Mouse (Mus musculus) mesoderm, embryonic 11.5 days (tissue): ENCODE results near the gene Bahd1.

Source experiments
- DNase-seq: peaks from one replicate; pipeline ENCODE4 v3.0.0-alpha.2; 2012; ENCODE audit warnings: low read depth, low spot score

Gene Bahd1

DNA sequence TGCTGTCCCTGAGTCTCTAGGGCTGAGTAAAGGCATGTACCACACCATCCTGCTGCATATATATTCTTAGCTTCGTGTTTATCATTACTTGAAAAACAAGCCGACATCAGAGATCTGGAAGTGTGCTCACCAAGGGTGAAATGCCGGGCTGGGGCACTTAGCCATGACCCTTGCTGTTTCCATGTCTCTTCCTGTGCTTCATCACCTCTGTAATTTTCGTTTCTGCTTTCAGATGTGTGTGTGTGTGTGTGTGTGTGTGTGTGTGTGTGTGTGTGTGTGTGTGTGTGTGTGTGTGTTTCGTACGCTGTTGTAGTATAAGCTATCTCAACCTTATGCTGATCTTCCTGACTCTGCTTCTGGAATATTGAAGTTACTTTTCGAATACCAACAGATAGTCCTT, 41.2 kb downstream of the Bahd1 start:
- DNase-seq: no peak

DNA sequence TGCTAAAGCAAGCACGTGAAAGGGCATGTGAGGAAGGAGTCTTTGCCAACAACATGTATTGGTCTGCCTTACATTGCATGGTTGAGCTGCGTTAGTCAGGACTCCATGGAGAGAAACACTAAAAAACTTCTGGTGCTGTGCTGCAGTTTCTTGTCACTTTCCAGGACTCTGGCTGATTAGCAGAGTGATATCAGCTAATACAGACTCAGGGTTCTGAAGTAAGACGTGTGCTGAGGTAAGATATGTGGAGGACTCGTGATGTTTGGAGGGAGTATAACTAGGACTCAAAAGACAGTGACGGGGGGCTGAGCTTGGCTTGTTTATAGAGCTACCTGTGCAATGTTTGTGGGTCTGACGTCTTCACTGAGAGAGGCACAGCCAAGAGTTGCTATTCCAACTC, 43.1 kb downstream of the Bahd1 start:
- DNase-seq: no peak

DNA sequence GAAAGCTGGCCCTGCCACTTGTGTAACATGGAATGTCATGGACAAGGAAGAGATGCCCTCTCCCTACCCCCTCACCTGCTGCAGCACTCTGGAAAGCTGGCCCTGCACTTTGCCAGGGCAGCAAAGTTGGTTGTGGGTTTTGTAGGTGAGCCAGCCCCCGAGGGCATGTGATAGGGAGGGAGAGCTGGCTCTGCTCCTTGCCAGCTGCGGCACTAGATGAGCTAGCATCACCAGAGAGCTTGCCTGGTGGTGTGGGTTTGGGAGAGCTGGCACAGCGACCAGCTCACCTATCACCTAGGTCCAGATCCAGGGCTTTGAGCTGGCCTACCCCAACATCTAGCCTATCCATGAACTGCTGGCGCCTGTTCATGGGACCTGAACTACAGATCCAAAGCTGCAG, 48.6 kb downstream of the Bahd1 start:
- no peak for DNase-seq

DNA sequence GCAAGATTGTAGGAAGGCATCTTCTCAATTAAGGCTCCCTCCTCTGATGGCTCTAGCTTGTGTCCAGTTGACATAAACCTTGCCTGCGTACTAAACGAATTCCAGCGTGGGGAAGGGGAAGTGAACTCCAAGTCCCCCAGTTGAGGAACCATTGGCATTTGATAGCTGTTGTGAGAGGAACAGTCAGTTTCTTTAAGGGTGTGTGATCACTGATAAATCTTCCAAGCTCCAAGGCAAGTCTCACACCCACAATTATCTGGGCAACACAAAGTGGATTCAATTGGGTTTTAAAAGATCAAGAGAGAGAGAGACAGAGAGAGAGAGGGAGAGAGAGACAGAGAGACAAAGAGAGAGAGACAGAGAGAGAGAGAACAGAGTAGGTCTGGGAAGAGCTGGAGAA, 49.5 kb downstream of the Bahd1 start:
- no peak for DNase-seq

- no peak for DNase-seq
Observed at GRCm38 (mm10) chr2:118956497-118956896, 56.3 kb downstream of the Bahd1 start.

GRCm38 (mm10) chr2:118959644-118960043, 59.5 kb downstream of the Bahd1 start:
- DNase-seq: no peak

DNA sequence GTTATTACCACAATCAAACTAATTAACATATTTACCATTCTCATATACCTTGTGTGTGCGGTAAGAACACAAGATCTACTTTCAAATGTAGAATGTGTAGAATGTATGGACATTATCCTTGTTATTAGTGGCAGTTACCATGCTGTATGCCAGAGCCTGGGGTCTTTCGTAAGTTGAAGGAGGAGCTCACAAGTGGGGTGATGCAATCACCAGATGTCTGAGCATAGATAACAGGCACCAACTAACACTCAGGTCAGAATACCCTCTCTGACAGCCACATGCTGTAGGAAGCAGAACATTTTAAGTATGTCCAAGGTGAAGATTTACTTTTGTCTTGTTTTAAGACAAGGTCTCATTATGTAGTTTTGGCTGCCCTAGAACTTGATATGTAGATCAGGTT, 60.2 kb downstream of the Bahd1 start:
- no peak for DNase-seq

GRCm38 (mm10) chr2:118961546-118961945, 61.4 kb downstream of the Bahd1 start:
- DNase-seq: no peak

DNA sequence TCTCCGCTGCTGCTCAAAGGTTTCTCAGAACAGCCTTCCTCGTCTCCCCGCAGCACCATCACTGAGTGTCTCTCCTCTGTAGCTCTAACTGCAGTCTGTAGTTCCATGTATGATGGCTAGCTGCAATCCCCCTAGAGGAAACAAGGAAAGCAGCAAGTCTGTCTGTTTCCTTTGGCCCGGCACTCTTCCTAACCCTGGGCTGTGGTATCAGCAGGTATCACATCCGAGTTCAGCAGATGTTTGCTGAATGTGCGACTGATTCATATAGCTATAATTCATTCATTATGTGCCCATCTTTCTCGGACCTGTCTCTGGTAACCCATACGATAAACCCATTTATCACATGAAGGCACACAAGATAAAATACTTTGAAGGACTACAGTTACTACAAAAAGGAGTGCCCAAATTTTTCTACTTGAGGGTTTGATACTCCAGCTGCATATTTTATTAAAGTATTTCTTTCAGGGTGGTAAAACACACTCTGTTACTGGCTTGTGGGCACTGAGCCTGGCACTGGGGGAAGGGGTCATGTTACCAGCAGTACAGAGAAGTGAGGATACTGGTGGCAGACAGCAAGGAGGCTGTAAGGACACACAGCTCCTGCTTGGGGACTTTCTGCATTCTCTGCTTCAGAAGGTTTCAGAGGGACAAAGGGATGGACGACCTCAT, 63.0 kb downstream of the Bahd1 start:
- DNase-seq: peak; percentile 17

- DNase-seq: no peak
Observed at GRCm38 (mm10) chr2:118963676-118964012, 63.5 kb downstream of the Bahd1 start.

DNA sequence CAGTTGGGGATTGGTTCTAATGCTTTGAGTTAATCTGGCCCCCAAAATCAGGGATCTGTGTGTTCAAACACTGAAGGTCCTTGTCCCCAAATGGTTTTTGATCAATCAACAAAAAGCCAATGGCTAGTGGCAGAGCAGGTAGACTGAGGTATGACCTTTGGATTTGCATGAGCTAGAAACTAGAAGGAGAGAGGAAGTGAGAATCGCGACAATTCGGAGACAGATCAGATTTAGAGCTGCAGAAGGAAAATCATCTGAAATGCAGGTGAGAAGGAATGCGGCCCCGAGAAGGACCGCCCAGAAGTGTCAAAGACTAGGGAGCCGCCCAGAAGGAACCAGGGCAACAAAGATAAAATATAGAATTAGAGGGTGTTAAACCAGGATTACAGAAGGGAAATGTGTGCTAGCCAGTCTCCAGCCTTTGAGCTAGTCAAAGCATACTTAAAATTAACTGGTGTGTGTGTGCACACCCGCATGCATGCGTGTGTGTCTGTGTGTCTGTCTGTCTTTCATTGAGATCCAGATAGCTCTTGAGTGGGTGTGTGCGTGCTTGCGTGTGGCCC, 69.5 kb downstream of the Bahd1 start:
- DNase-seq: no peak

DNA sequence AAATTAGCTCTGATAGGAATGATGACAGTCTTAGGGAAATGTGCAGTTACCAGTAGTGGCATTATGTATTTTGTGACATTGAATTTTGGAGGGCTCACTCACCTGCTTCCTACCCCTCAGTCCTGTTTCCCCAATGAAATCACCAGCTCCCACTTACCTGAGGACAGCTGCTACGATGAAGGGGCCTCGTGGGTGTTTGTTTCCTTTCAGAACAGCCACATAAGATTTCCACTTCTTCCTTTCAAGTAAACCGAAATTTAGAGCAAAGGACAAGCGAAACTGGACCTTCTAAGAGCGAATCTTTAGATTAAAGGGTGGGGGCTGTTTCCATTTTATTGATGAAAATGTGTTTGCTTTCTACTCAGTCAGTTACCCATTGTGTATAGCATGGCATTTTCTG, 71.9 kb downstream of the Bahd1 start:
- DNase-seq: no peak

DNA sequence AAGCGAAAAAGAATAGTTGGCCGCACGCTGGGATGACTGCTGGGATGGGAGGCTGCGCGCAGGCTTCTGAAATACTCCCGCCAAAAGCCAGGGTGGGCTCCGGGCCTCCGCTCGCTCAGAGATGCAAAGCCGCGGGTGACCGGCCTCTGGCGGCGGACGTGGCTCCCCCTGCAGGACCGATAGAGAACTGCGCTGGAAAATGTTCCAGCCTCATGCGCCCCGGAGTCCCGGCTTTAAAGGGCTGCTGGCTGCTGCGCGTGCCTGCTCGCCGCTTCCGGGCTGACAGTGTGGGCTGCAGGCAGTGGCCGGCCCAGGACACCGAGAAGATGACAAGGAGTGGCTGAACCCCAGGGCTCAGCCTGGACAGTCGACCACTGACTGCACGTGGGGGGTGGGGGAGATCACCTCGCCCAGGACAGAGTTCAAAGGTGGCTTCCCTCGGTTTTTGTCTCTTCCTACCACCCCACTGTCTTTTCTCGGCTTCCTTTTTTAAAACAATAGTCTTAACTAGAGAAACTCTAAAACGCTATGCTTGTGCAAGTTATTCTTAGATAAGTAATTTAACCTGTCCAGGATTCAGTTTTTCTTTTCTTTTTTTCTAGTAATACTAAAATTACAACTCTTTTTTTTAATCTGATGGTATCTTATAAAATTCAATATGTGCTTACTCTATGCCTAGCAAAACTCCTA, 72.7 kb downstream of the Bahd1 start:
- peak; percentile 90 for DNase-seq
